Mouse (Mus musculus) mesoderm, embryonic 11.5 days (tissue): ENCODE results near the gene Chpt1.
"Not testable (repeated sequence)": the region's sequence is repeated elsewhere in the genome, so short reads cannot be mapped to it uniquely, and the experiment has no call there.

ENCODE experiments used
- DNase-seq: peaks from one replicate; pipeline ENCODE4 v3.0.0-alpha.2; 2012; ENCODE audit warnings: low read depth, low spot score

Gene Chpt1

DNA sequence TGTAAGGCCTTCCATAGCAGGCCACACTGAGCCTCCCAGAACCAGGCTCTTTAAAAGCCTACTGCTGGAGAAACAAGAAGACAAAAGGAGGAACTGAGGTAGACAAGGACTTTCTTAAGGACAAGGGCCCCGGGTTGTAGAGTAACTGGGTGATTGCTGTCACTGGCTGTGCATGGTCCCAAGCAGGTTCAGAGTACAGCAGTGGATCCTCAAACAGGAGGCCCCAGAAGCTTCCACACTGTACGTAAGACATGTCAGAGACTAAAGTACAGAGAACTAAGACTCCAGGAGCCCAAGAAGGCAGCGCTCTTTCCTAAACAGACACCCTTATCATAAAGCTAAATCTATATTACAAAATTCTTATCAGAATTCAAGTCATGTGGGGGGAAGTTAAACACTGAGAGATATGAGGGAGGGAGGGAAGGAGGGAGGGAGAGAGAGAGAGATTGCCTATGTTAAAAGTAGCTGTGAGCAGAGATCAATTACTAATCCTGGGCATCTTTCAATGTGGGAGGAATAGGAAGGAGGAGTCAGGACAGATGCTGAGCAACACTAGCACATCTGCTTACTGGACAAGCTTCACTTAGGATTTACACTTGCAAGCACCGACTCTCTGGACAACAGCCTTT lies 8.8 kb downstream of the Chpt1 start:
- DNase-seq, result no peak

DNA sequence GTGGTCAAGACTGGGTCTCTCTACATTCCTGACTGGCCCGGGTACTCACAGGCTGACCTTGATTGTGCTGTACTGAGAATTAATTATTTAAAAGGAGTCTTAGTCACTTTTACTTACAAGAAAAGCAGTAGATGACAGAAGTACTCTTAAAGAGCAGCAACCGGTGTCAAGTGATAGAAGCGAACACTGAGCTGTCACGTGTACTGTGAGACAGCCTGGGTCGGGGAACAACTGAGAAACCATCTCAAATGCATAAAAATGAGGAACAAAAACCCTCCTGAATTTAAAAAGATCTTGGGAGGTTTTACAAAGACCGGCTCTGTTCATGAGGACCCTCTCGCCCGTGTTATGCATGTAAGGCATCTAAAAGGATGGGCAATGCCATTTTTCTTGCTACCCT lies 11.2 kb downstream of the Chpt1 start:
- DNase-seq, result no peak

DNA sequence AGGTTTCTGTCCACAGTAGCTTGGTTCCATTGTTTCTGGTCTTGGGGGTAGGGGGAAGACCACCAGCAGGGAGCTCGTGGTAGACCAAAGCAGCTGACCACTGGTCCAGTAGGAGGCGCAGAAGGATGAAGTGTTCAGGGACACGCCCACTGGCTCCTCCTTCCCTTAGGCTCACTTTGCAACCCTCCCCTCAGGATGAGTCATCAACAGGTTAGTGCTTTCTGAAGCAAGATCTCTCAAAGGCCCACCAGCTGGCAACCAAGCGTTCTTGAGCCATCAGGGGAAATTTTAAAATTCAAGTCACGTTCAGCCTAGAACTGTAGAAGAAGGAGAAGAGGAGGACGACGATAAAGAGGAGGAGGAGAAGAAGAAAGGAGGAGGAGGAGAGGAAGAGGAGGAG lies 12.2 kb downstream of the Chpt1 start:
- no peak for DNase-seq

DNA sequence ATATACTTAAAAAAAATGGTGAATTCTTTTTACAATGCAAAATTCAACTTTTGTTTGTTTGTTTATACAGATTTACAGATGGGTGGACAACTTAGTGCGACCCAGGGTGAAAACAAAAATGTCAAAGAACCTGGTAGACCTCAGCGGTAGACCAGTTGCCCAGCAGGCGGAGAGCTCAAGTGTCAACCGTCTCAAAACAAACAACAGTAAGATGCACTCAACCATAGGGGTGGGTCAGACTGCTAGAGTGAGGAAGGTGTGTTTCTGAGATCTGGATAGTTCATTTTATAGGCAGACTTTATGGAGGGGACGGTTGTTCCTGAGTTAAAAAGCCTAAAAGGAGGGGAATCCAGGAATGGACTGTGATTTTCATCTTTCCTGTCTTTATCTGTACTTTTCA lies 15.2 kb downstream of the Chpt1 start:
- no peak for DNase-seq

DNA sequence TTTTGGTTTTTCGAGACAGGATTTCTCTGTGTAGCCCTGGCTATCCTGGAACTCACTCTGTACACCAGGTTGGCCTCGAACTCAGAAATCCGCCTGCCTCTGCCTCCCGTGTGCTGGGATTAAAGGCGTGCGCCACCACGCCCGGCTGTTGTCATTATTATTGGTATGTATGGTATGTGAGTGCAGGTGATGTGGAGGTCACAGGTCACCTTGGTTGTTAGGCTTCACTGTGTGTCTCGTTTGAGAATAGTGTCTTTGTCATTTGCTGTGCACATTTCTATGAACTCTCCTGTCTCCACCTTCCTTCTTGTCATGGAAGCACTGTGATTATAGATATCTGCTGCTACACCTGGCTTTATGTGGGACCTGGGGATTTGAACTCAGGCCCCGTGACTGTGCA lies 21.0 kb downstream of the Chpt1 start:
- DNase-seq, result not testable (repeated sequence)

DNA sequence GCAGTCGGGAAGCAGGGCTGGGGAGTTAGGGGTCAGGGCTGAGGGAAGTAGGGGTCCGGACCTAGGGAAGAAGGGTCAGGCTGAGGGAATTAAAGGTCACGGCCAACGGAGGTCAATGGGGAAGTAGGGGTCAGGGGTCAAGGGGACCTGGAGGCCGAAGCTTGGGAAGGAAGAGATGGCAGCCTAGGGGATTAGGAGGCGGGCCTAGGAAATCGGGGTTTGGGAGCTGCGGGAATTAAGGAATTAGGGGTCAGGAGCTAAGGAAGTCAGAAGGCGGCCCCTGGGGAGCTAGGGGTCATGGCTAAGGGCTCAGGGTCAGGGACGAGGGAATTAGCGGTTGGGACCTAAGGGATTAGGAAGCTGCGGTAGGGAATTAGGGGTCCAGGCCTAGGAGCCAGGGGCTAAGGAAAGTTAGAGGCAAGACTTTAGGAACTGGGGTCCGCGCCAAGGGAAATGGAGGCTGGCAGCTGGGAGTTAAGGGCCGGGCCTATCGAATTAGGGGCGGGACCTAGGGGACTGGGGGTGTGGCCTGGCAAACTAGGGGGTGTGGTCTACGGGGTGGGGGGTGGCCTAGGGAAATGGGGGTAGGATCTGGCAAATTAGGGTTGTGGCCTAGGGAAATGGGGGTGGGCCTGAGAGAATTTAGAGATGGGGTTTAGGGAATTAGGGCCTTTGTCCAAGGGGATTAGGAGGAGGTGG lies 43.6 kb downstream of the Chpt1 start:
- no peak for DNase-seq

DNA sequence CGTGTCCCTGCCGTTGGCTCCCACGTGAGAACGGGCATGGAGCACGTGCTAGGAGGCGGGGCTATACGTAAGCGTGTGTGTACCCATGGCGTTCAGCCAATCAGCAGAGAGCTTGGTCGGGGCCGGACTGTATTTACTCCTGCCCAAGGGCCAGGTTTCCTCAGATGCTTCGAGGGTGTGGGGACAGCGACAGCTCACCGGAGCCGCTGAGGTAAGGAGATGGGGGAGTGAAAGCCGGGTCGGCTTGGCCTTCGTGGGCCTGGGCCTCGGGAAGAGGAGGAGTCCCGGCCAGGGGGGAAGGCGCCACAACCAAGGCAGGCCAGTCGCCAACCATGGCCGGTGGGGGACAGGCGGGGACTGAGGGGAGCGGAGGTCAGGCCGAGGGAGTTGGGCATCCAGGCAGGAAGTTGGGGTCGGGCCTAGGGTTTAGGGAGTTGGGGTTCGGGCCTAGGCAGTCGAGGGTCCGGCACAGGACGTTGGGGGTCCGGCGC lies 44.3 kb downstream of the Chpt1 start, which contains the start of gene Sycp3:
Sycp3 (plus strand) TSS at position 68 of the 491 bp plus-strand sequence.
- no peak for DNase-seq

DNA sequence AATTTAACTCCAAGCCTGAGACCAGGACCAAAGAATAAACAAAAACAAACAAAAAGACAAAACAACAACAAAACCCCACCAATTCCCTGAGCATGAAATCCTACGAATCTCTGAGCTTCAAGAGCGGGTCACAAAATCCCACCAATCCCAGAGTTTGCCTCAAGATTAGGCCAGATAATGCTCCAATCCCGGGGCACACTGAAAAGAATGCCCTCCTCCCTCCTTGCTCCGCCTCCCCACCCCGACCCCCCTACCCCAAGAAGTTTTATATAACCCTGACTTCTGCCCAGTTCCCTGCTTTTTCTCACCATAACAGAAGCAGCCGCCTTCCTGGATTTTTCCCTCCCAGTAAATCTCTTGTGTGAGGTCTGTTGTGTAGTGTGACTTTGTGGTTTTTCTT lies 46.1 kb downstream of the Chpt1 start:
- no peak for DNase-seq

DNA sequence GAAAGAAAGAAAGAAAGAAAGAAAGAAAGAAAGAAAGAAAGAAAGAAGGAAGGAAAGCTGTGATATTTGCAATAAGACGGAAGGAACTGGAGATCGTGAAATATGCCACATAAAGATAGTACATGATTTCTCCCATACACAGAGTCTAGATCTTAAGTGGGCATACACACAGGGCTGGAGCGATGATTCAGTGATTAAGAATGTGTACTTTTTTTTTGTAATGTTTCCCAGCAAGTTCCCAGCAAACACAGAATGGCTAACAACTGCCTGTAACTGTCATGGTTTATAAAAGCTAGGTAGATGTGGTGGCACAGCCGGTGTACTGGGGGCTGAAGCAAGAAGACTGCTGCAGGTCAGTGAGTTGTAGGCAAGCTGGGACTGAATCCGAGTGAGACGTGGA lies 51.9 kb downstream of the Chpt1 start:
- no peak for DNase-seq

DNA sequence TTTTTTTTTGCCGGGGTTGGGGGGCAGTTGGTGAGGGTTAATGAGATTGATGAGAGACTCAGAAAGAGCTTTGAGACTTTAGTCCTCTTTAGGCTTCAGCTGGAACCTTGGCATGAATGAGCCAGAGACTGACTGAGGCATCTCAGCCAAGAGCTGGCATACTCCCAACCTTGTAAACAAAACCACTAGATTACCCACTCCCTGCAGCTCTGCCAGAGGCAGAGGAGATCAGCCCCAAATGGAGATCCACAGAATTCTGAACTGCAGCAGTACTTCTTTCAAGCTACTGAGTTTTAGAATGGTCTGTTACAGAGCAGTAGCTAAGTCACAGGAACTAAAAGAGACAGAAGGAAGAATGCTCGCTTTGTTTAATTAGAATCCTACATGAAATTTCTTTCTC lies 52.7 kb downstream of the Chpt1 start:
- no peak for DNase-seq

DNA sequence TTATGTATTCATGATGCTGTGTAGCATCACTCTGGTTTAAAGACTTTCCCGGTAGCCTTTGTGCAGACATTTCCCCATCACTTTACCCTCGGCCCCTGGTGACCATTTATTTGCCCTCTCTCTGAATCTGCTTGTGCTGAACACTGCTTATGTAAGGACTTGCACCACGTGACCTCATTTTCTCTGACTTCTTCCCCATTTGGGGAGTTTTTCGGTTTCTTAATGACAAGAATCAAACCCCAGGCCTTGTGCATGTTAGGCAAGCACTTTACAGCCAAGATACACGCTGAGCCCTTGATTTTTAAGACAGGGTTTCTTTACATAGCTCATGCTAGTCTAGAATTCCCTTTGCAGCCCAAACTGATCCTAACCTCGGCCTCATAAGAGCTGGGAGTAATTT lies 62.6 kb downstream of the Chpt1 start:
- no peak for DNase-seq

DNA sequence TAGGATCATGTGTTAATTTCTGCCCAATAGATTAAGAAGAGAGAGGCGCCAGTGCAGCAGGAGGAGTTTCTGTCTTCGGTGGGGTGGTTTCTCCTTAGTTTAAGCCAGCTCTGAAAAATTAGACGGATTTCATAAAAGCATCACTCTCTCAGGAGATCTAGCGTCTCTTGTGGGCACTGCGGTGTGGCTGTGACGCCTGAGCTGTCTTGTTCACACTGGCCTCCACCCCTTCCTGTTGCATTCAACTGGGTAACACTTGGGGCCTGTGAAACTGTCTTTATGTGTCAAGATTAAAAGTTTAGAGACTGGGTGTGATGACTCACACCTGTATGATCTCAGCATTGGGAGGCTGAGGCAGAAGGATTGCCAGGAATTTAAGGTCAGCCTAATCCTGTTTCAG lies 75.9 kb downstream of the Chpt1 start:
- DNase-seq, result no peak

DNA sequence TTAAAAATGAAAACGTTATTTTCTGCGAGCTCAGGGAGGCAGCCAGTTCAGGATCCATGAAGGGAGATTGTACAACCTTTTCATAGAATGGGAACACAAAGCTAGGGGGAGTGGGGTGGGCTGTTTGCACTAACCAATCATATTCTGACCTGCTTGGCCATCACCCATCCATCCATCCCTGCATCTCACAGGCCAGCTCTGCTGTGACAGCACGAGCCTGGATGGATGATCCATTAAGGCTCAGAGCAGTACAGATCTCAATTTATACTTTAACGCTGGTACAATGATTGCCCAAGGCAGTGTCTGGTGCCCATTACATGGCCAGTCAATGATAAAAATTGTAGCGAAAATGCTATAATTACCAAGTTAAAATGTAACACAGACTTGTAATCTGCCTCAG lies 77.0 kb downstream of the Chpt1 start:
- DNase-seq, result no peak

DNA sequence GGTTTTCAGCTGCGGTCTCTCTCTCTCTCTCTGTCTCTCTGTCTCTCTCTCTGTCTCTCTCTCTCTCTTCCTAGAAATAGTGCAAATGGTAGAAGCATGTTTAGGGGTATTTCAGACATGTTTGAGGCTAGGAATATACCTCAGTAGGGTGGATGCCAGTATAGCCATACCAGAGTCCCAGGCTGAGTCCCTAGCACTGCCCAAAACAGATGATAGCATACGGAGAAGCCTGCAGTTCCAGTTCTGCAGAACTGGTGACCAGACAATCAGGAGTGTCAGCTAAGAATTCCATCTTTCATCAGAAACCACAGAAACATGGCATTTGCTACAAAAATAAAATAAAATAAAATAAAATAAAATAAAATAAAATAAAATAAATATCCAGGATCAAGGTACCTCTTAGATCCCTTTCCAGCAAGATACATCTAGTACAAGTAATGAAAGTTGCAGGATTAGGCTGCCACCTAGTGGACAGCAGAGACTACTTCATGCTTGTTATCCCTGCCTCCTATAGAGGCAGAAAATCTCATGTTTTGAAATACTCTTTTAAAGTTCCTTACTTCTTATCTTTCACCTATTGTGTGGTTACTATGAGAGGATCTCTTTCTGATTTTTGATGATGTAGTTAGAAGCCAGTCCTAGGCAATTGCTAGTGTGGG lies 77.6 kb downstream of the Chpt1 start:
- peak; percentile 80 for DNase-seq

DNA sequence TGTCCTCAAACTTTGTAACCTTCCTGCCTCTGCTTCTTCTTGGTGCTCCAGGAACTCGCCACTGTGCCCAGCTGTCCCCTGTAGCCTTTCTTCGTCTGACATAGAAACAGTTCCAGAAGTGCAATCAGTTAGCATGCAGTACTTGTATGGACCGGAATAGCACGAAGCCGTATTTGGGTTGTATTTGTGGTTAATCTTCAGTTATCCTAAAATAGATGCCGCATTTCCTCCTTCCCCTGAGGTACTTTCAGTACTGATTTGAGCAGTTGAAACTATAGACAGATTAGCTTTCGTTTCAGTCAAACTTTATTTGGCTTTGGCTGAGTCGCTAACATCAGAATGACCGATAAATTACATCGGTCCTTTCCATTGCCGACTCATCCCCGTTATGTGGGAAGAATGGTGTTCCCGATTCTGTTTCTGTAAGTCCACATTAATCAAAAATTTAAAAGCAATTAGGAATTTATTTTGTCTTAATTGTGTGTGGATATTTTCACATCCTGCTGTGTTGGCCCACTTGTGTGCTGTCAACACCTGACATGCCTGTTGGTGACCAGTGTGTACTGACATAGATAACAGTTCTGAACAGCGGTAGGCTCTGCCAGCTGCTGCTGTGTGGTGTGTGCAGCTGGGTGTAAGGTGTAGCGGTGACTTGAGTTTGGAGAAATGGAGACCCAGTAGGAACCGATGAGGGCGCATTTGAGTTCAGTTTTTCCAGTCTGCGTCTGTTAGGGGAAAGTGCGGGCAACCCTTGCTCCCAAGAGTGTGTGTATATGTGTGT lies 83.0 kb downstream of the Chpt1 start:
- DNase-seq, result no peak

DNA sequence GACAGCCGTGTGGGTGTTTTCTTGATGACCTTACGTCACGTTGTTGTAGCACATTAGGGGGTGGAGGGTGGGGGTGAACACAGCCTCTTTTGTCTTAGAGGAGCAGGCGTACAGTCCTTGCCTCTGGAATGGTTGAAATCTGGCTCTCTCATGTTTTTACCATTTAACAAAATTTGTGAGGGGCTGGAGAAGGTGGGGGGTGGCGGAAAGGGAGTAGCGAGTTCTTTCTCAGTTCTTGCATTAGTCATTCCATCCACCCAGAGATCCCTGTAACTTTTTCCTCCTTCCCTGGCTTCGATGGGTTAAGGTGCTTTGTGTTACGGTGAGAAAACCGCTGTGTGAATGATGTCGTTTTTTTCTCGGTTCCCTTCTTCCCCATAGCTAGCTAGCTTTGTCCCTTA lies 83.7 kb downstream of the Chpt1 start:
- peak; percentile 20 for DNase-seq

DNA sequence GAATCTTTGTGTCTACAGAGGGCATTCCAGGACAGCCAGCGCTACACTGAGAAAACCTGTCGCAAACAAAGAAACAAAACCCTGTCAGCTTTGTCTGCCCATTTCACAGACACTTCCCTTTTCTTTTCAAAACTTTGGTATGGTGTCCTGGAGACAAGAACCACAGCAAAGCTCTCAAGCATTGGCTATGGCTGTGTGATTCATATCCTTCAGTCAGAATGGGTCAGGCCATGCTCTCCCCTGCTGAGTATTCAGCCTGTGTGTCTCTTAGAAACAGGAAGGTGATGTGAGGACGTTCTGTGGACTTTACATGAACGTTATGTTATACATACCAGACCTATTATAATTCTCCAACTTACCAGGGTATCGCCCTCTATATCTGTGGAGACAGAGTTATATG lies 86.2 kb downstream of the Chpt1 start:
- no peak for DNase-seq

DNA sequence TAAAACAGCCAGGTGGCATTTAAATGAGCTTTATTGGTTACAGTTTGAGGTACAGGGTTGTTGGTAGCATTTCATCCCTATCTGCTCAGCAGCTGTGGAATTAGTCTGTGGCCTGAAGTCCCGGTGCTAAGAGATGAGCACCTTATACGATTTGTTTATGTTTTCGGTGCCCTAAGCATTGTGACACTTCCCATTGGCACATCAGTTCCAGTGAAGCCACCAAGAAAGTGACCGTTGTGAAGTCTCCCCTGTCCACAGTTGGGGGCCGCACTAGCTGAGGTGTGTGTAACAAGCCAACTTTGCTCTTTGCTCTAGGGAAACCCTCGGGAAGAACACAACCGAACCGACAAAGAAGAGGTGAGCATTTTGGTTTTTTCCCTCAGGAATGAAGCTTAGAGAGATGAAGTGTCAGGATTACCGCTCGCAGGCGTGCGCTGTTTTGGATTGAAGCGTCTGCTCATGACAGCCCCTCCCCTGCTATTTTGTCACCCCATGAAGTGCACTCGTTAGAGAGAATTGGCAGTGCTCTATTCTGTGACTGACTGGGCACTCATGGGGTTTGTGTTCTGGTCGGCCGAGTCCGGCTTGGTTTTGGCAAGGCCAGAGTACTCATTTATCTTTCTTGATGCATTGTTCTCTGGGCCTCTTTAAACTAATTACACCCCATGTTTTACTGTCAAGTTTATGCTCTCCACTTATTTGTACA lies 91.4 kb downstream of the Chpt1 start:
- DNase-seq, result no peak

DNA sequence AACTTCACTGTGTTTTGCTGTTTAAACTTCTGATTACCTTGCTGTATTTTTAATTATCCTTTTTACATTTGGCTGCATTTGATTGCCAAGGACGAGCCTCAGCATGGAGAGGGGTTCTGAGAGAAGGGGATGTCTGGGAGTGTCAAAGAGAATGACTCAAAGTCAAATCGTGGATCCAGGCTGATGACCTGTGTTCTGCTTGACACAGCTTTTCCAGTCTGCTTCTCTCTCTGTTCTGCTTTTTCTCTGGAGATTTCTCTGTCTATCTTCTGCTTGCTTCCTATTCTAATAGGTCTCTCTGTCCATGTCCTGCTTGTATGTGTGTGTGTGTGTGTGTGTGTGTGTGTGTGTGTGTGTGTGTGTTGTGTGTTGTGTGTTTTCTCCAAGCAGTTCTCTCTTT lies 94.1 kb downstream of the Chpt1 start:
- DNase-seq, result no peak

DNA sequence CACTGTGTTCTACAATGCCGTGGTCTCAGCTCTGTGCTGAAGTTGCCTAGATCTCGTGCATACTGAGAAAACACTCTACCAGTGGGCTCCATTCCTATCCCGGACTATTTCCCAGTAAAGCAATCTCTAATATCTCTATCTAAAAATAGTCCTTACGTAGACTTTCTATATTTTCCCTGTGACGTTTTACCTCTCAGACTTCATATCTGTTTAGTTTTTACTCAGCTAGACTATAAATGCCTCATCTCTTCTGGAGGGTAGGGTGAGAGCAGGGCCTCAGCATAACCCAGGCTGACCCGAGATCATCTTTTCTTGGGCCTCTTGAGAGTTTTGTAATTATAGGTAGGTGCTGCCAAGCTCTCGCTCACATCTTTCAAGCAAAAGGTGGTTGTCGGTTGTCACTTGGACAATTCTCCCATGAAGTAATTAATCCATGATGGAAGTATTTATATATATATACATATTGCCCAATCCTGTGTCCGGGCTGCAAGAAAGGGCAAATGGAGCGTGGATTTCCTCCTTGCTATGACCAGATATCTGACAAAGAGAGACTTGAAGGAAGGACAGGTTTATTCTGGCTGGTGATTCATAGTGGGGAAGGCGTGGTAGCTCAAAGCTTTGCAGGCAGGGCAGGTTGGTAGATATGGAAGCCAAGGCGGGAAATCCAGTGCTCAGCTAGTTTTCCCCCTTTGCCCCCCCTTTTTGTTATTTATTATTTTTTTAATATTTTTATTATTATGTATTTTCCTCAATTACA lies 95.8 kb downstream of the Chpt1 start:
- no peak for DNase-seq

DNA sequence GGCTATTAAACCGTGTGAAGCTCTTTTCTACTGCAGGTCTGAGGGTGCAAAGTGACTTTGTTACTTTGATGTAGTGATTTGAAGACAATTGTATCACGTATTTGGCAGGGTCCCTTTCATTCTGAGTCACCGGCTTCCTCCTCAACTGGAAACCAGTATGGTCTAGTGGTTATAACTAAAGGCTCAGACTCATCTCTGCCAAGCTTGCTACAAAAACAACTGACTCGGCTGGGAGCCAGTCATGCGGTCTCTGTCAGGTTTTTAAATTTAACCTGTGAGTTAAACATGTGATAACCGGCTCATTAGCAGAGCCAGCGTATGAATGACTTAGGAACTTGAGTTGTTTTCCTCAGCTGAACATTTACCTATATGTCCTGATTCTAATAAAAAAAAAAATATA lies 98.1 kb downstream of the Chpt1 start:
- no peak for DNase-seq
